Mouse (Mus musculus) c-Kit-negative CD71-positive TER-119-positive erythroid progenitor cells, embryonic 14.5 days (primary cell): ENCODE data around the gene Klf2.

Experiments
- DNase-seq: peaks from one replicate; pipeline ENCODE4 v3.0.0-alpha.2; 2013; ENCODE audit warnings: low read depth, low spot score

The Klf2 gene

GRCm38 (mm10) chr8:72333429-72334143 is 14.8 kb downstream of the Klf2 start:
- DNase-seq = no peak

- no peak for DNase-seq
These were observed 15.4 kb downstream of the Klf2 start for GRCm38 (mm10) chr8:72334144-72334641.

GRCm38 (mm10) chr8:72336273-72336672 is 17.4 kb downstream of the Klf2 start:
- DNase-seq = no peak

- DNase-seq = no peak
These were observed 18.2 kb downstream of the Klf2 start for GRCm38 (mm10) chr8:72337034-72337433.

GRCm38 (mm10) chr8:72342556-72343300 is 23.9 kb downstream of the Klf2 start:
- DNase-seq = no peak

- no peak for DNase-seq
These were observed 24.9 kb downstream of the Klf2 start for GRCm38 (mm10) chr8:72343725-72344124.

GRCm38 (mm10) chr8:72347553-72347952 is 28.7 kb downstream of the Klf2 start:
- no peak for DNase-seq

- no peak for DNase-seq
These were observed 29.3 kb downstream of the Klf2 start for GRCm38 (mm10) chr8:72348114-72348513.

GRCm38 (mm10) chr8:72348956-72349355 is 30.1 kb downstream of the Klf2 start:
- DNase-seq = no peak

GRCm38 (mm10) chr8:72349838-72350237 is 31.0 kb downstream of the Klf2 start:
- DNase-seq = no peak

GRCm38 (mm10) chr8:72350727-72351126 is 31.9 kb downstream of the Klf2 start:
- DNase-seq = no peak

- no peak for DNase-seq
These were observed 32.7 kb downstream of the Klf2 start for GRCm38 (mm10) chr8:72351405-72352005.

- DNase-seq = no peak
These were observed 34.3 kb downstream of the Klf2 start for GRCm38 (mm10) chr8:72352951-72353699.

- no peak for DNase-seq
These were observed 34.8 kb downstream of the Klf2 start for GRCm38 (mm10) chr8:72353700-72354045.

GRCm38 (mm10) chr8:72354272-72354671 is 35.4 kb downstream of the Klf2 start:
- DNase-seq = no peak

GRCm38 (mm10) chr8:72356593-72356992 is 37.8 kb downstream of the Klf2 start:
- DNase-seq = no peak

- DNase-seq = no peak
These were observed 41.3 kb downstream of the Klf2 start for GRCm38 (mm10) chr8:72360162-72360561.

GRCm38 (mm10) chr8:72362754-72363153 is 43.9 kb downstream of the Klf2 start:
- no peak for DNase-seq

GRCm38 (mm10) chr8:72363457-72363856 is 44.6 kb downstream of the Klf2 start:
- DNase-seq = no peak

GRCm38 (mm10) chr8:72365016-72365415 is 46.2 kb downstream of the Klf2 start:
- no peak for DNase-seq

- DNase-seq = no peak
These were observed 47.0 kb downstream of the Klf2 start for GRCm38 (mm10) chr8:72365826-72366225.

- no peak for DNase-seq
These were observed 47.6 kb downstream of the Klf2 start for GRCm38 (mm10) chr8:72366435-72366834.
